ENCODE assay signal across 10 mouse cellular contexts in genomic region chr13:107879535-107879934, GRCm38 (mm10).
DNase-seq lines count a peak whose midpoint lies in the region; ATAC-seq lines count a peak whose summit lies in the region.
"Had no signal": no experiment of that assay in that cellular context is flagged by ENCODE, and none has a peak within 500 bp of the region (broad histone marks: within the 10 kb centered on the region; RNA-seq: fewer than 3 reads in every experiment).

No protein-coding gene starts in this region.

- 59% methylated on average over 7 of the region's 8 CpGs for WGBS in embryonic facial prominence, embryonic 14.5 days
- WGBS in embryonic facial prominence, embryonic 10.5 days: 85% methylated on average over 7 of the region's 8 CpGs

- no peak overlapping the region for H3K27ac ChIP-seq in embryonic facial prominence, embryonic 14.5 days (replicated peaks; ENCODE audit: low read depth, low read length)
- no peak overlapping the region for H3K27ac ChIP-seq in embryonic facial prominence, embryonic 10.5 days (replicated peaks)
- H3K27ac ChIP-seq: liver, embryonic 13.5 days had no signal

- H3K27me3 ChIP-seq in embryonic facial prominence, embryonic 14.5 days (replicated peaks; ENCODE audit: control insufficient read depth, insufficient read depth, low read length): no peaks in the 10 kb centered on the region
- no peaks in the 10 kb centered on the region for H3K27me3 ChIP-seq in embryonic facial prominence, embryonic 10.5 days (replicated peaks; ENCODE audit: low read depth, poor library complexity, severe bottlenecking)
- H3K27me3 ChIP-seq: liver, embryonic 13.5 days had no signal

- no peak overlapping the region for H3K9ac ChIP-seq in embryonic facial prominence, embryonic 14.5 days (ENCODE audit: low read depth, low read length)
- H3K9ac ChIP-seq: liver, embryonic 13.5 days had no signal

- peaks cover 6% of the 10 kb centered on the region; the same call in 1 of the 2 replicates for H3K4me1 ChIP-seq in embryonic facial prominence, embryonic 14.5 days (ENCODE audit: control insufficient read depth, insufficient read depth, low read length)
- H3K4me1 ChIP-seq in embryonic facial prominence, embryonic 10.5 days: peaks cover 12% of the 10 kb centered on the region
- H3K4me1 ChIP-seq: liver, embryonic 13.5 days had no signal

- ATAC-seq in embryonic facial prominence, embryonic 14.5 days (ENCODE audit: low read depth): no peak
- ATAC-seq: forebrain, embryonic 16.5 days had no signal

- no peaks in the 10 kb centered on the region for H3K36me3 ChIP-seq in embryonic facial prominence, embryonic 14.5 days (ENCODE audit: control insufficient read depth, insufficient read depth, low read length)
- peaks cover 9% of the 10 kb centered on the region for H3K36me3 ChIP-seq in embryonic facial prominence, embryonic 10.5 days (replicated peaks)
- H3K36me3 ChIP-seq: liver, embryonic 13.5 days had no signal

- H3K4me2 ChIP-seq in embryonic facial prominence, embryonic 14.5 days (ENCODE audit: low read depth, low read length): no peak overlapping the region
- H3K4me2 ChIP-seq: liver, embryonic 13.5 days had no signal

- peak; percentile 59 for DNase-seq in embryonic facial prominence, embryonic 14.5 days (ENCODE audit: low spot score)
- DNase-seq in embryonic facial prominence, embryonic 10.5 days (ENCODE audit: low spot score): no peak
- DNase-seq in ovary, postnatal 36 days (ENCODE audit: low spot score): peak; percentile 33
- DNase-seq in ovary, postnatal 10 days (ENCODE audit: low spot score): no peak
- DNase-seq in kidney, adult 18-20 months: peak; percentile 74
- peak; percentile 41 for DNase-seq in skeletal muscle tissue, adult 2 months (ENCODE audit: low read depth, low spot score)
- no peak for DNase-seq in frontal cortex, postnatal 36 days (ENCODE audit: low spot score in 2 of 2)
- no peak for DNase-seq in spleen, postnatal 36 days (ENCODE audit: low spot score in 2 of 2)
- DNase-seq: liver, embryonic 13.5 days had no signal

- peaks cover 3% of the 10 kb centered on the region; the same call in 1 of the 2 replicates for H3K9me3 ChIP-seq in embryonic facial prominence, embryonic 14.5 days (ENCODE audit: control insufficient read depth, low read length)
- peaks cover 7% of the 10 kb centered on the region for H3K9me3 ChIP-seq in embryonic facial prominence, embryonic 10.5 days

- H3K4me3 ChIP-seq in embryonic facial prominence, embryonic 14.5 days (ENCODE audit: low read depth, low read length): no peak overlapping the region
- no peak overlapping the region for H3K4me3 ChIP-seq in embryonic facial prominence, embryonic 10.5 days
- H3K4me3 ChIP-seq: liver, embryonic 13.5 days had no signal

Comparison
In these comparisons a context has a peak if more than half of its experiments do, and no peak if none do; other contexts are left out.
1. DNase-seq: peak in embryonic facial prominence, embryonic 14.5 days (single experiment), ovary, postnatal 36 days (single experiment), kidney, adult 18-20 months (single experiment) and skeletal muscle tissue, adult 2 months (single experiment); none in embryonic facial prominence, embryonic 10.5 days (single experiment), ovary, postnatal 10 days (single experiment), frontal cortex, postnatal 36 days (0 of 2) and spleen, postnatal 36 days (0 of 2).